Mouse (Mus musculus) heart, embryonic 12.5 days (tissue): ENCODE results near the gene Pdzrn3. TPM values are rescaled to one million over a fixed set of nuclear protein-coding genes. Genes with fewer than 3 reads are reported as not detected.

Experiments used
- ATAC-seq: fragments of 200-750 bp; cut with Nextera tagmentation; 2 replicates; pipeline ENCODE4 v1.8.0; 2017; ENCODE audit warnings: moderate TSS enrichment, moderate library complexity; ENCODE audit not compliant: insufficient number of reproducible peaks, low FRiP score
- H3K27ac ChIP-seq: fragments of 300-500 bp; sonication (generic); 2 replicates; pipeline ENCODE4 v1.5.1; 2016; ENCODE audit warnings: mild to moderate bottlenecking, moderate library complexity; ENCODE audit not compliant: poor library complexity, severe bottlenecking
- H3K27me3 ChIP-seq: fragments of 300-500 bp; sonication (generic); replicated peaks from 2 replicates; pipeline ENCODE4 v1.6.1; 2016; ENCODE audit warnings: mild to moderate bottlenecking, moderate library complexity
- H3K36me3 ChIP-seq: fragments of 300-500 bp; sonication (generic); 2 replicates; pipeline ENCODE4 v1.6.1; 2016; ENCODE audit warnings: mild to moderate bottlenecking, moderate library complexity
- H3K4me1 ChIP-seq: fragments of 300-500 bp; sonication (generic); replicated peaks from 2 replicates; pipeline ENCODE4 v1.6.1; 2016; ENCODE audit warnings: mild to moderate bottlenecking
- H3K4me2 ChIP-seq: fragments of 300-500 bp; sonication (generic); 2 replicates; pipeline ENCODE4 v1.6.1; 2016; ENCODE audit warnings: mild to moderate bottlenecking, moderate library complexity
- H3K4me3 ChIP-seq: fragments of 300-500 bp; sonication (generic); 2 replicates; pipeline ENCODE4 v1.5.1; 2016; ENCODE audit warnings: mild to moderate bottlenecking
- H3K9ac ChIP-seq: fragments of 300-500 bp; sonication (generic); 2 replicates; pipeline ENCODE4 v1.6.1; 2016; ENCODE audit warnings: mild to moderate bottlenecking, moderate library complexity
- H3K9me3 ChIP-seq: fragments of 300-500 bp; sonication (generic); replicated peaks from 2 replicates; pipeline ENCODE4 v1.6.1; 2016; ENCODE audit warnings: mild to moderate bottlenecking, moderate library complexity
- WGBS: fragments of 180-500 bp; shearing (Covaris S2); methylation state at CpG from one replicate; pipeline ENCODE4 v1.1.7; 2016; 5-methylcytosine and 5-hydroxymethylcytosine counted together
- polyA plus RNA-seq: library from polyadenylated mRNA; unstranded; fragments of >200 nt; fragmentation: Nextera tagmentation; extraction: Ambion mirVana; gene quantifications from 2 replicates; pipeline ENCODE4 v1.2.1, GENCODE M21; 2016

Pdzrn3 gene
- polyA plus RNA-seq, 1 experiment from 2014 or later, result 14.0 TPM

DNA sequence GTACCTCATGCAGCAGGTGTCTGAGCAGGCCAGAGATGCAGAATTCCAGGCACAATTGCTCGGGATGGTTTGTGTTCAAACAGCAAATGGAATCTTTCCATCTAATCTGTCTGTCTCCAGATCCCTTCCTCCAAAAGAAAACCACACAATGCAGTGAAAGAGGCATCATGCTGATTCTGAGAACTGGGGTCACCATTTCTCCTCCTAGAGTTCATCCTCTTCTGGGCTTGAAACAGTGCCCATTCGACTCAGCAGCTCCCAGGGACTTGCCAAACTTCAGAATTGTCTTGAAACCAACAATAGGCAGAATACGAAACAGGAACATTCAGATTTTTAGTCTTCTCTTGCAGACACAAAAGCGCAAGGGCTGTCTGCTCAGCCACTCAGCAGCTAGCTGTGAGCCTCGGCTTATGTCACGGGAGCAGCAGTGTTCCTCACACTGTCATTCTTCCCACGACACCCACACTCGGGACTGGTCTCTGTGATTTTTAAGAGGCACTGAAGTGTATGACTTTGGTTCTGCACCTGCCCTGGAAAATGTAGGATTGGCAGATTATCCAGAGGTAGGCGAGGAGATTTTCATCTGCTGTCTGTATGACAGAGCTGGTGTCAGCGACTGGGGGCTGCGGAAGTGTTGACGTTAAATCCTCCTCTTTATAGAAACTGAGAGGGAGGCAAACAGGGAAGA lies 125.6 kb downstream of the Pdzrn3 start:
- H3K9ac ChIP-seq, result no peak overlapping the region
- no peak for ATAC-seq
- H3K27me3 ChIP-seq, result no peaks in the 10 kb centered on the region
- 64% methylated on average over 12 of the region's 12 CpGs for WGBS
- peak overlapping the region; percentile 15; the same call in 1 of the 2 replicates for H3K27ac ChIP-seq
- H3K9me3 ChIP-seq, result no peaks in the 10 kb centered on the region
- H3K4me3 ChIP-seq, result no peak overlapping the region
- no peak overlapping the region for H3K4me2 ChIP-seq
- H3K4me1 ChIP-seq, result peaks cover 57% of the 10 kb centered on the region
- H3K36me3 ChIP-seq, result no peaks in the 10 kb centered on the region

DNA sequence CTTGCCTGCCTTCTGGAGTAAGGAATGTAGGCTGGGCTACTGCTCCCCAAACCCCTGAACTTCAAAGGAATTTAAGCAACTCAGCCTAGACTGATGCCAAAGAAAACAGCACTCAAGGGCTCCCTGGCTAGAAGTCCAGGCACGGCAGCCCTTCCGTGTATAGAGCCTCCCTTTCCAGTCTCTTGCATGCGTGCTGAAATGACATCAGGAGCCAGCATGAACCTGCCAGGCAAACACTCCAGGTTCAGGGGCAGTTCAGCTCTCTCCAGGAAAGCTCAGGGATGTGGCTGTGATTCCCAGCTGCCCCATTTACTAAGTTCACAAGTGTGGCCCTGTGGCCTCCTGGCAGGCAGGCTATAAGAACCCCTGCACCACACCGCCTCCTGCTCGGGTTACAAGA lies 126.5 kb downstream of the Pdzrn3 start:
- H3K9ac ChIP-seq, result no peak overlapping the region
- 39% methylated on average over 5 of the region's 5 CpGs for WGBS
- H3K9me3 ChIP-seq, result no peaks in the 10 kb centered on the region
- no peaks in the 10 kb centered on the region for H3K36me3 ChIP-seq
- no peaks in the 10 kb centered on the region for H3K27me3 ChIP-seq
- H3K27ac ChIP-seq, result peak overlapping the region; percentile 49
- H3K4me2 ChIP-seq, result no peak overlapping the region
- peaks cover 59% of the 10 kb centered on the region for H3K4me1 ChIP-seq
- no peak for ATAC-seq
- H3K4me3 ChIP-seq, result no peak overlapping the region

DNA sequence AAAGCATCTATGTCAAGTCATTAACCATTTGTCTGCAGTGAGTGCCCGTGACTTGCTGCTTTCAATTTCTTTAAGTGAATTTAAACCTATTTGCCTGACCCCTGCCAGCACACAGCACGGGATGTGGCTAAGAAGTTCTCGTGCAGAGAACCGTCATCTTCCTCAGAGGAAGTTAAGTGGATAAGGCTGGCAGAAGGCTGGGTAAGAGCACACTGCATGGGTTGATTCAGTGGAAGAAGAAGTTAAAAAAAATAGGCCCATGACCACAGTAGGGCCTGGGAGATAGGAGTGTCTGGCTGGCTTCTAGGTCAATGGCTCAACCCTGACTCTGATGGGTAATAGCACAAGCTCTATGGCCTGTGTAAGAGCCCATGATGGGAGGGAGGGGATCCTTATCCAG lies 131.6 kb downstream of the Pdzrn3 start:
- Histone ChIP-seq H3K9me3 (no peaks in the 10 kb centered on the region), H3K4me1 (peaks cover 38% of the 10 kb centered on the region)
- no peak for ATAC-seq

DNA sequence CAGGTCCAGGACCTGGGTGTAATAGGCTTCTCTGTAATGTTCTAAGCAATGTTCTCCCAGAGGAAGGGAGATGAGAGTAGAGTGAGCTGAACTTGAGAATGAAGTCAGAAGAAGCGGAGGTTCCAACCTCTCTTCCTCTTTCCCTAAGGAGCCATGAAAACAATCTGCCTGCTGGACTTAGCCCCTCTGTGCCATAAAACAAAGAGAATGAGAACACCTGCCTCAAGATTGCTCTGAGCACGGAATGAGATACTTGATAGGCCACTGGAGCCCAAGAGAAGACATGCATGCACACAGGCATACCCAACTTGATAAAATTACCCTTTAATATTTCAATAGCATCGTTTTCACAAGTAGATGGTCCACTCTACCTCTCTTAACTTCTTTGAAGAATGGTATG lies 133.3 kb downstream of the Pdzrn3 start:
- Histone ChIP-seq H3K4me3 (no peak overlapping the region), H3K27me3 (no peaks in the 10 kb centered on the region), H3K27ac (no peak overlapping the region), H3K9me3 (no peaks in the 10 kb centered on the region), H3K4me2 (no peak overlapping the region), H3K4me1 (peaks cover 21% of the 10 kb centered on the region), H3K9ac (no peak overlapping the region), H3K36me3 (no peaks in the 10 kb centered on the region)
- no peak for ATAC-seq
- 78% methylated on average over 3 of the region's 3 CpGs for WGBS

More for the DNA sequence above, 131.6 kb downstream of the Pdzrn3 start:
- no peak overlapping the region for H3K9ac ChIP-seq
- no peak overlapping the region for H3K27ac ChIP-seq
- no peak overlapping the region for H3K4me3 ChIP-seq
- H3K27me3 ChIP-seq, result no peaks in the 10 kb centered on the region
- WGBS, result 77% methylated on average over 4 of the region's 4 CpGs
- no peaks in the 10 kb centered on the region for H3K36me3 ChIP-seq
- H3K4me2 ChIP-seq, result no peak overlapping the region

DNA sequence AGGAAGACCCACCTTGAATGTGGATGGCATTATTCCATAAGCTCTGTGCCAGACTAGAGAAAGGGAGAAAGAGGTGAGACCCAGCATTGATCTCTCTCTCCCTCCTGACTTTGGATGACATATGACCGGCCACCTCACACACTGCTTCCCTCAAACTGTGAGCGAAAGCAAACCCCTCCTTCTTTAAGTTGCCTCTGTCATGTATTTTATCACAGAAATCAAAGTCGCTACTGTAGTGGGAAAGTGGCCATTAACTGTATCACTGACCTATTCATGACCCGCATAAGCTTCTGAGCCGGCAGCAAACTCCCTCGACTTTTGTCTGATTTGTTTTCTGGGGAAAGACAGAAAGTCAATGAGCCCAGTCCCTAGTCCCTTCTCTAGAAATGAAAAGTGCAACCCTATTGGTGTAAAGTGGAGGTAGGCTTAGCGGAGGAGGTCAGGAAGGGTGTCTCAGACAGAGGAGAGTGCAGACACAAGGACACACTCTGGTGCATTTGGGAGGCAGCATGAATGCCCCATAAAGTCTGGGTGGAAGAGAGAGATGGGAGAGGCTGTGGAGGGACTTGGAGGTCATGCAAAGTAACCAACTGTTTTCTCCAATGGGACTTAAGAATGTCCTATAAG lies 134.4 kb downstream of the Pdzrn3 start:
- no peak overlapping the region for H3K27ac ChIP-seq
- H3K27me3 ChIP-seq, result no peaks in the 10 kb centered on the region
- 79% methylated on average over 7 of the region's 7 CpGs for WGBS
- peaks cover 11% of the 10 kb centered on the region for H3K4me1 ChIP-seq
- no peaks in the 10 kb centered on the region for H3K36me3 ChIP-seq
- no peak overlapping the region for H3K4me3 ChIP-seq
- H3K4me2 ChIP-seq, result no peak overlapping the region
- no peak for ATAC-seq
- no peak overlapping the region for H3K9ac ChIP-seq
- no peaks in the 10 kb centered on the region for H3K9me3 ChIP-seq

DNA sequence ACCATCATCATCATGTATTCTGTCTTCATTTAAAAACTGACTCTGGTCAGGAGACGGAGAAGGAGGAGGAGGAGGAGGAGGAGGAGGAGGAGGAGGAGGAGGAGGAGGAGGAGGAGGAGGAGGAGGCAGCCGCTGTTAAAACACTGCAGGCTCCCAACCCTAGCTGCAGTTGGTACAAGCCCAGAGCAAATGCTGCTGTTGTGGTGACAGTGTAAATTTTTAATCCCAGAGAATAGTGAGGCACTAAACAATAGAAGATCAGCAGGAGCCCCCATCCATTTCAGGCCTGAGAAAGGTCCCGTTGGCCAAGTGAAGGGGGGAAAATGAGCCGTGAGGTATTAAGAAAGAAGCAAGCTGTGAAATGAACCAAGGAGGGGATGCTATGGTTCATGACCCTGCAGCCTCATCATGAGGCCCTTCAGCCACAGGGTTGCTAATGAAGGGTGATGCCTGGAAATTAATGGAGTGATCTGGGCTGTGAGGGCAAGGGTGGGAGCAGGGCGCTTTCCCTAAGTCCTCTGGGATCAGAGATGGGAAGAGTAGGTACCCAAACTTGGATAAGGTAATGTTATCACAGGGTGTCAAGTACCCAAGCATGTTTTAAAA lies 141.0 kb downstream of the Pdzrn3 start:
- Histone ChIP-seq H3K9me3 (no peaks in the 10 kb centered on the region), H3K4me1 (peaks cover 9% of the 10 kb centered on the region), H3K9ac (no peak overlapping the region), H3K27ac (no peak overlapping the region), H3K4me3 (no peak overlapping the region), H3K36me3 (no peaks in the 10 kb centered on the region), H3K4me2 (no peak overlapping the region), H3K27me3 (no peaks in the 10 kb centered on the region)
- WGBS, result 49% methylated on average over 5 of the region's 5 CpGs
- no peak for ATAC-seq

DNA sequence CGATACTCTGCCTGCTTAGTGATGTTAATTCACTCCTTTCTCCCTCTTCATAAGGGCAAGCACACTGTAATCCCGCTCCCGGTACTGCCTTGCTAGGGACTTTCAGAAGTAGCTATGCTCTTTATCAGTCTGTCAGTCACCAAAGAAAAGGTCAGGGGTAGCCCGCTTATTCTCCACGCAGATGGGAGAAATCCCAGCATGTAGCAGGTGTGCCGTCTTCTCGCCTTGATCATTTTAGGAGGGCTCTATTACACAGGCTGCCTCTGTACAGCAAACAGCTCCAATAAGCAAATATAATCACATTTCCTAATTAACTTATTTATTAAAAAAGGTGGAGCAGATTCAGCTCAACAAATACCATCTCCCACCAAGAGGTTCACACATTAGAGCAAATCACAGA lies 141.5 kb downstream of the Pdzrn3 start:
- H3K27me3 ChIP-seq, result no peaks in the 10 kb centered on the region
- no peaks in the 10 kb centered on the region for H3K36me3 ChIP-seq
- no peaks in the 10 kb centered on the region for H3K9me3 ChIP-seq
- no peak overlapping the region for H3K9ac ChIP-seq
- H3K4me3 ChIP-seq, result no peak overlapping the region
- WGBS, result 74% methylated on average over 7 of the region's 7 CpGs
- H3K4me2 ChIP-seq, result no peak overlapping the region
- H3K4me1 ChIP-seq, result peaks cover 9% of the 10 kb centered on the region
- ATAC-seq, result no peak
- no peak overlapping the region for H3K27ac ChIP-seq

DNA sequence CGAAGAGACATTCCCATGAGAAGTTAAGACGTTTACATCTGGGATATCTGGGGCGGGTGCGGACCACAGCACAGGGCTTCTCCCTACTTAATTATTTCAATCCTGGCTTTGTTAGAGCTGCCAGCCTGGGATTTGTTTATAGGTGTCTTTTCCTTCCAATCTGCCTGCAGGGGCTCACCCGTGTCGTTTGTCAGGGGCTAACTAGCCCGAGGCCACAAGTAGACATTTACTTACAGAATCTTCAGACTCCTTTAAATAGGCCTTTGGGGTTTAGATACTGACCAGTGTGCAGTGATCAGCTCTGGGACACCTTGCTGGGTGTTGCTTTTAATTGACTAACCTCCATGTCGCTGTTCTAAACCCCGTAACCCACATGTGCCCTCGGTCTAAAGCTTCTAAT lies 143.3 kb downstream of the Pdzrn3 start:
- H3K4me2 ChIP-seq, result no peak overlapping the region
- no peak overlapping the region for H3K4me3 ChIP-seq
- no peaks in the 10 kb centered on the region for H3K27me3 ChIP-seq
- H3K27ac ChIP-seq, result no peak overlapping the region
- H3K9me3 ChIP-seq, result no peaks in the 10 kb centered on the region
- 75% methylated on average over 10 of the region's 10 CpGs for WGBS
- H3K36me3 ChIP-seq, result no peaks in the 10 kb centered on the region
- ATAC-seq, result no peak
- peaks cover 9% of the 10 kb centered on the region for H3K4me1 ChIP-seq
- H3K9ac ChIP-seq, result no peak overlapping the region

DNA sequence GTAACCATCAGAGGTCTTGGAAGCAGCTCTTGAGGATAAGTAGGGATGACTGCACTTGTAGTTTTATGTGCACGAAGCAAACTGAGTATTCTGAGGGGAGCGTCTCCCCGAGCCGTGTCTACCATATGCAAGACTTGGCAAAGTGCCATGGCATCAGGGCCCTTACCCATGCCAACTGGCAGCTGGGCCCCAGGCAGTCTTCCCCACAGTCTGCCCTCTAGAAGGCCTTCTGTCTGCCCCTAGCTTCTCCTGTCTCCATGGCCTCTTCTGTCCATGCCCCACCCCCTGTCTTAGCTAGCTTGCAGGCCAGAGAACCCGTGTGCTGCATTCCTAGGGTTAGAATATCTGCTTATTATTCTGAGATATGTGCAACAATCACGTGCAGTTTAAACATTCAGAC lies 144.0 kb downstream of the Pdzrn3 start:
- Histone ChIP-seq H3K9me3 (no peaks in the 10 kb centered on the region), H3K4me2 (no peak overlapping the region), H3K4me1 (peaks cover 9% of the 10 kb centered on the region), H3K27ac (no peak overlapping the region), H3K36me3 (no peaks in the 10 kb centered on the region), H3K4me3 (no peak overlapping the region), H3K27me3 (no peaks in the 10 kb centered on the region), H3K9ac (no peak overlapping the region)
- WGBS, result 71% methylated on average over 6 of the region's 6 CpGs
- ATAC-seq, result no peak

DNA sequence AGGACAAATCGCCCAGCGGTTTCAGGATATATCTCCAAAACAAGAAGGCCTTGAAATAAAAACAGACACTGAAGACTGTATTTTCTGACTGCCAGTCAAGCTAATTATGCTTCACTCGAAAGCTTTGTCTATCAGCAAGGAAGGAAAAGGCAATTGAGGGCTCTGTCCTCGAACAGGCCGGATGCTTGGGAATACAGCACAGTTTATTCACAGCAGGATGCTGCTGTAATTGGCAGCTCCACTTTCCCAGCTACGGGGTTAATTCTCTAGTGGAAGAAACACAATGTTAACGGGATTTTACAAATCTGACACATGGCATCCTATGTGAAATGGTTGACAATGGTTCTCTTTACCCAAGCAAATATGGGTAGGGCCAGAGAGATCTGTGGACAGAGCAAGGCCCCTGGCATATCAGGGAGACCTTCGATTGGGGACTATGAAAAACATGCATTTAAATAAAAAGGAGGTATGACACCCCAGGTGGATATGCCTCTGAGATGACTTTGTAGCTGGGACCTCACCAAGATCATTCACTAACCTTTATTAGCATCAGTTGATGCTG lies 150.3 kb downstream of the Pdzrn3 start:
- Histone ChIP-seq H3K9me3 (no peaks in the 10 kb centered on the region), H3K4me3 (no peak overlapping the region), H3K4me1 (peaks cover 8% of the 10 kb centered on the region), H3K36me3 (no peaks in the 10 kb centered on the region), H3K27ac (no peak overlapping the region), H3K4me2 (no peak overlapping the region), H3K27me3 (no peaks in the 10 kb centered on the region), H3K9ac (no peak overlapping the region)
- no peak for ATAC-seq
- WGBS, result 52% methylated on average over 8 of the region's 8 CpGs

DNA sequence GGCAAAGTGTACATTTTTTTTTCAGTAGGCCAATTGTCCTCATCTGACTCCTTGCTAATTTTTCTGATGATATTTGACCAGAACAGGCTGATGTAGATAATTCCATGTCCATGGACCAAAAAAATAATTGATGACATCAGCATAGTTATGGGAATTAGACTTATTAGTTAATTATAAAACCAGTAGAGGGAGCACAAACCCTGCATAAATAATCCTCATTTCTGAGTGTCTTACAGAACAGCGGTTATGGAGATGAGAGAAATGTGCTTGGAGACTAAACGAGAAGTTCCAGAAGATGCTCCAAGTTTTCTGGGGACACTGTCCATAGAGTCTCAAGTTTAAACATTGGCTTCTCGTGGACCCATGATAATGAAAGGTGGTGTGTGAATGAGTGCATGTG lies 157.4 kb downstream of the Pdzrn3 start:
- Histone ChIP-seq H3K9me3 (no peaks in the 10 kb centered on the region), H3K4me1 (peaks cover 27% of the 10 kb centered on the region), H3K4me3 (no peak overlapping the region), H3K4me2 (no peak overlapping the region), H3K27ac (no peak overlapping the region), H3K9ac (no peak overlapping the region), H3K27me3 (no peaks in the 10 kb centered on the region), H3K36me3 (no peaks in the 10 kb centered on the region)
- no peak for ATAC-seq
- WGBS, result 73% methylated on average over 3 of the region's 3 CpGs
